Mouse (Mus musculus): ENCODE results near the gene Plaur.

GRCm38 (mm10) chr7:24455726-24456125, 6.6 kb upstream of the Plaur start:
- no peak for TF ChIP-seq CTCF (IDR thresholded peaks at IDR 0.05; ENCODE audit: control insufficient read depth, insufficient read depth, low read length)
- TF ChIP-seq POLR2A (IDR thresholded peaks at IDR 0.05; ENCODE audit: borderline replicate concordance, control insufficient read depth, low read depth, low read length): no peak

Measured in bone marrow, adult 2 months (tissue).